Mouse (Mus musculus): ENCODE results near the gene Gucd1. TPM values are rescaled to one million over a fixed set of nuclear protein-coding genes. Genes with fewer than 3 reads are reported as not detected.

Gene Gucd1
- total RNA-seq, 1 experiment, result 11.5 TPM

GRCm38 (mm10) chr10:75487131-75487530 lies 30.6 kb downstream of the Gucd1 start:
- peak; percentile 19 for DNase-seq (ENCODE audit: low read depth, low spot score)
- H3K4me3 ChIP-seq (ENCODE audit: insufficient read depth in 1 of 2, low read depth in 1 of 2, low read length in 2 of 2, poor library complexity in 1 of 2, severe bottlenecking in 1 of 2), result no peak overlapping the region
- H3K9ac ChIP-seq (ENCODE audit: insufficient read depth, low read depth, low read length, poor library complexity, severe bottlenecking), result no peak overlapping the region
- TF ChIP-seq ZNF384 (IDR thresholded peaks at IDR 0.05; ENCODE audit: low read depth, low read length) (no peak), ZC3H11A (IDR thresholded peaks at IDR 0.05; ENCODE audit: borderline replicate concordance, low read depth, low read length) (no peak), MAFK (IDR thresholded peaks at IDR 0.05; ENCODE audit: insufficient read depth, low read depth, low read length) (no peak), CHD2 (IDR thresholded peaks at IDR 0.05; ENCODE audit: low read depth, low read length) (no peak; the same call in 1 of the 2 replicates), HCFC1 (IDR thresholded peaks at IDR 0.05; ENCODE audit: borderline replicate concordance, insufficient read depth, low read length) (no peak)
- no peaks in the 10 kb centered on the region for H3K9me3 ChIP-seq (ENCODE audit: control insufficient read depth, insufficient read depth, low read depth, low read length)
- no peaks in the 10 kb centered on the region for H3K36me3 ChIP-seq (ENCODE audit: control insufficient read depth, insufficient read depth, low read length, poor library complexity, severe bottlenecking)
- H3K4me1 ChIP-seq (ENCODE audit: control insufficient read depth in 2 of 2, insufficient read depth in 2 of 2, low read length in 2 of 2, poor library complexity in 1 of 2), result no peaks in the 10 kb centered on the region
- H3K27ac ChIP-seq (ENCODE audit: insufficient read depth, low read depth, low read length, poor library complexity, severe bottlenecking), result no peak overlapping the region
- in situ Hi-C loops (cut with MboI; ENCODE audit: low sequenced_read_pairs in 2 of 2, unreplicated experiment in 2 of 2), result no loop called here

GRCm38 (mm10) chr10:75486086-75486979 lies 31.4 kb downstream of the Gucd1 start:
- Histone ChIP-seq H3K36me3 (ENCODE audit: control insufficient read depth, insufficient read depth, low read length, poor library complexity, severe bottlenecking) (no peaks in the 10 kb centered on the region), H3K27ac (ENCODE audit: insufficient read depth, low read depth, low read length, poor library complexity, severe bottlenecking) (no peak overlapping the region), H3K9ac (ENCODE audit: insufficient read depth, low read depth, low read length, poor library complexity, severe bottlenecking) (no peak overlapping the region), H3K4me1 (ENCODE audit: control insufficient read depth in 2 of 2, insufficient read depth in 2 of 2, low read length in 2 of 2, poor library complexity in 1 of 2) (no peaks in the 10 kb centered on the region), H3K9me3 (ENCODE audit: control insufficient read depth, insufficient read depth, low read depth, low read length) (no peaks in the 10 kb centered on the region), H3K4me3 (ENCODE audit: insufficient read depth in 1 of 2, low read depth in 1 of 2, low read length in 2 of 2, poor library complexity in 1 of 2, severe bottlenecking in 1 of 2) (no peak overlapping the region)
- in situ Hi-C loops (cut with MboI; ENCODE audit: low sequenced_read_pairs in 2 of 2, unreplicated experiment in 2 of 2), result no loop called here
- peak; percentile 66 for DNase-seq (ENCODE audit: low read depth, low spot score)
- TF ChIP-seq ZNF384 (IDR thresholded peaks at IDR 0.05; ENCODE audit: low read depth, low read length) (no peak), ZC3H11A (IDR thresholded peaks at IDR 0.05; ENCODE audit: borderline replicate concordance, low read depth, low read length) (peak; percentile 86; the same call in 1 of the 2 replicates)

GRCm38 (mm10) chr10:75484767-75485166 lies 33.0 kb downstream of the Gucd1 start:
- Histone ChIP-seq H3K36me3 (ENCODE audit: control insufficient read depth, insufficient read depth, low read length, poor library complexity, severe bottlenecking) (no peaks in the 10 kb centered on the region), H3K4me1 (ENCODE audit: control insufficient read depth in 2 of 2, insufficient read depth in 2 of 2, low read length in 2 of 2, poor library complexity in 1 of 2) (no peaks in the 10 kb centered on the region), H3K9me3 (ENCODE audit: control insufficient read depth, insufficient read depth, low read depth, low read length) (no peaks in the 10 kb centered on the region), H3K9ac (ENCODE audit: insufficient read depth, low read depth, low read length, poor library complexity, severe bottlenecking) (no peak overlapping the region), H3K27ac (ENCODE audit: insufficient read depth, low read depth, low read length, poor library complexity, severe bottlenecking) (no peak overlapping the region), H3K4me3 (ENCODE audit: insufficient read depth in 1 of 2, low read depth in 1 of 2, low read length in 2 of 2, poor library complexity in 1 of 2, severe bottlenecking in 1 of 2) (no peak overlapping the region)
- no peak for DNase-seq (ENCODE audit: low read depth, low spot score)
- TF ChIP-seq ZC3H11A (IDR thresholded peaks at IDR 0.05; ENCODE audit: borderline replicate concordance, low read depth, low read length) (no peak), ZNF384 (IDR thresholded peaks at IDR 0.05; ENCODE audit: low read depth, low read length) (no peak), HCFC1 (IDR thresholded peaks at IDR 0.05; ENCODE audit: borderline replicate concordance, insufficient read depth, low read length) (no peak), MAFK (IDR thresholded peaks at IDR 0.05; ENCODE audit: insufficient read depth, low read depth, low read length) (no peak), CHD2 (IDR thresholded peaks at IDR 0.05; ENCODE audit: low read depth, low read length) (no peak)
- in situ Hi-C loops (cut with MboI; ENCODE audit: low sequenced_read_pairs in 2 of 2, unreplicated experiment in 2 of 2), result no loop called here

- Histone ChIP-seq H3K27ac (ENCODE audit: insufficient read depth, low read depth, low read length, poor library complexity, severe bottlenecking) (peak overlapping the region; percentile 17; the same call in 1 of the 2 replicates), H3K4me3 (ENCODE audit: insufficient read depth in 1 of 2, low read depth in 1 of 2, low read length in 2 of 2, poor library complexity in 1 of 2, severe bottlenecking in 1 of 2) (no peak overlapping the region), H3K9ac (ENCODE audit: insufficient read depth, low read depth, low read length, poor library complexity, severe bottlenecking) (no peak overlapping the region), H3K9me3 (ENCODE audit: control insufficient read depth, insufficient read depth, low read depth, low read length) (no peaks in the 10 kb centered on the region), H3K4me1 (ENCODE audit: control insufficient read depth in 2 of 2, insufficient read depth in 2 of 2, low read length in 2 of 2, poor library complexity in 1 of 2) (no peaks in the 10 kb centered on the region), H3K36me3 (ENCODE audit: control insufficient read depth, insufficient read depth, low read length, poor library complexity, severe bottlenecking) (no peaks in the 10 kb centered on the region)
- in situ Hi-C loops (cut with MboI; ENCODE audit: low sequenced_read_pairs in 2 of 2, unreplicated experiment in 2 of 2), result no loop called here
- TF ChIP-seq HCFC1 (IDR thresholded peaks at IDR 0.05; ENCODE audit: borderline replicate concordance, insufficient read depth, low read length), result no peak
- DNase-seq (ENCODE audit: low read depth, low spot score), result no peak
These were observed 33.7 kb downstream of the Gucd1 start for GRCm38 (mm10) chr10:75484066-75484465.
